8 mouse cellular contexts compared by ENCODE assay signal in the genomic region with DNA sequence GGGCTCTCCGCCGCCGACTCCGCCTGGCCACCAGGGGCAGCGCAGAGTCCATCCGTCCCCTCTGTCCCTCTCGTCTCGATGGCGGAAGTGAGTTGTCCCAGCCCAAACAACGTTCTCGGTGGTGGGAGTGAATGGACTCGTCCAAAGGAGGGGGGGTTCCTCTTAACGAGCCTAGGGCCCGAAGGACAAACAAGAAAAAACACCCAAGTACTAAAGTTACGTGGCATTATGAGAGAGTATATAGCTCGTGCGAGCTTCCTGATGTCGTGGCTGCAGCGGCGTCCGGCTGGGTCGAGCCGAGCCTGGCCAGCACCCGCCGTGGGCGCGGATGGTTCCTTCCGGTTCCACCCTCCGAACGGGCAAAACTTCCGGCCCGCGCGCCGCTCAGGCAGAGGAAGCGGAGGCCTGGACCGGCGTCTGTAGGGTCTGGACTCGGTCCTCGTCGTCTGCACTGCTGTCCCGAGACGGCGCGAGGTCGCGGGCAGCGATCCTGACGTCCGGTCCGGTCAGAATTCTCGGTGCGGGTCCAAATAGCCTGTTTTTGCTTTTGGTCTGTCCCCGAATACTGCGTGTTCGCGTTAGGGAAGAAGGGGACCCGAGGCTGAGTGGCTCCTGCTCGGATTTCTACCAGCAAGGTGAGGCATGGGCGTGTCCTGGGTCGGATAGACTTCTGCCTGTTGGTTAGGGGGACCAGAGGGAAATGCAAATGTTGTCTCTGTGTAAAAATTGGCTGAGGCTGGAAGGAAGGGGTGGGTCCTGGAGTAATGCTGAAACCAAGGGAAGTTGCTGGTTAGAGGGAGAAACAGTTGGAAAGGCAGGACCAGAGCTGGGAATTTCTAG. TPM values are rescaled to one million over a fixed set of nuclear protein-coding genes. Genes with fewer than 3 reads are reported as not detected.
DNase-seq lines count a peak whose midpoint lies in the region; ATAC-seq and TF ChIP-seq lines count a peak whose summit lies in the region.

A gene (plus strand): TSS at position 362 of the 840 bp plus-strand sequence.

- peak; percentile 92 for TF ChIP-seq EP300 in heart, postnatal 0 days (IDR thresholded peaks at IDR 0.05; ENCODE audit: low read depth)

- peak; percentile 94 for ATAC-seq in forebrain, embryonic 12.5 days (ENCODE audit: low FRiP score)
- peak; percentile 93 for ATAC-seq in heart, postnatal 0 days (ENCODE audit: insufficient read depth, low read depth)
- peak; percentile 93 for ATAC-seq in liver, embryonic 16.5 days (ENCODE audit: low read depth)
- peak; percentile 92 for ATAC-seq in neural tube, embryonic 13.5 days (ENCODE audit: low read depth)

- H3K4me2 ChIP-seq in forebrain, embryonic 12.5 days = peak within 1 kb of the TSS; percentile 79
- peak within 1 kb of the TSS; percentile 90 for H3K4me2 ChIP-seq in heart, postnatal 0 days (ENCODE audit: low read depth, low read length)
- H3K4me2 ChIP-seq in liver, embryonic 16.5 days (ENCODE audit: low read depth, low read length) = peak within 1 kb of the TSS; percentile 78
- peak within 1 kb of the TSS; percentile 96 for H3K4me2 ChIP-seq in neural tube, embryonic 13.5 days

- H3K27ac ChIP-seq in forebrain, embryonic 12.5 days = peak within 1 kb of the TSS; percentile 59
- H3K27ac ChIP-seq in heart, postnatal 0 days (ENCODE audit: low read depth) = peak within 1 kb of the TSS; percentile 85
- peak within 1 kb of the TSS; percentile 81 for H3K27ac ChIP-seq in liver, embryonic 16.5 days (ENCODE audit: low read length)
- peak within 1 kb of the TSS; percentile 74 for H3K27ac ChIP-seq in neural tube, embryonic 13.5 days (replicated peaks)
- H3K27ac ChIP-seq in testis, adult 2 months (ENCODE audit: control insufficient read depth, insufficient read depth, low read depth, low read length) = peak within 1 kb of the TSS; percentile 86

- TF ChIP-seq POLR2A in testis, adult 2 months (IDR thresholded peaks at IDR 0.05; ENCODE audit: control insufficient read depth, low read depth, low read length) = peak; percentile 91

- TF ChIP-seq CTCF in E14TG2a.4 (conservative IDR thresholded peaks at IDR 0.05; ENCODE audit: low read length) = peak; percentile 64
- peak; percentile 94 for TF ChIP-seq CTCF in heart, postnatal 0 days (IDR thresholded peaks at IDR 0.05; ENCODE audit: low read depth)
- peak; percentile 96 for TF ChIP-seq CTCF in testis, adult 2 months (IDR thresholded peaks at IDR 0.05; ENCODE audit: control insufficient read depth, insufficient read depth, insufficient replicate concordance, low read depth, low read length)

- H3K9me3 ChIP-seq in E14TG2a.4 (ENCODE audit: low read length) = no peaks in the 10 kb centered on the region
- no peaks in the 10 kb centered on the region for H3K9me3 ChIP-seq in forebrain, embryonic 12.5 days
- no peaks in the 10 kb centered on the region for H3K9me3 ChIP-seq in heart, postnatal 0 days (replicated peaks; ENCODE audit: control insufficient read depth, low read length)
- no peaks in the 10 kb centered on the region for H3K9me3 ChIP-seq in liver, embryonic 16.5 days (replicated peaks; ENCODE audit: control insufficient read depth, low read length)
- H3K9me3 ChIP-seq in neural tube, embryonic 13.5 days = no peaks in the 10 kb centered on the region

- no peaks in the 10 kb centered on the region for H3K27me3 ChIP-seq in E14TG2a.4 (ENCODE audit: insufficient read depth, low read length)
- no peaks in the 10 kb centered on the region for H3K27me3 ChIP-seq in forebrain, embryonic 12.5 days
- H3K27me3 ChIP-seq in heart, postnatal 0 days (ENCODE audit: control insufficient read depth, insufficient read depth, low read length) = no peaks in the 10 kb centered on the region
- H3K27me3 ChIP-seq in liver, embryonic 16.5 days (ENCODE audit: control insufficient read depth, insufficient read depth, low read depth, low read length) = no peaks in the 10 kb centered on the region
- H3K27me3 ChIP-seq in neural tube, embryonic 13.5 days = no peaks in the 10 kb centered on the region
- H3K27me3 ChIP-seq in testis, adult 2 months (ENCODE audit: control insufficient read depth, insufficient read depth, low read length) = no peaks in the 10 kb centered on the region

- H3K36me3 ChIP-seq in E14TG2a.4 (ENCODE audit: insufficient read depth, low read length) = peaks cover 36% of the 10 kb centered on the region
- peaks cover 27% of the 10 kb centered on the region for H3K36me3 ChIP-seq in forebrain, embryonic 12.5 days (replicated peaks)
- peaks cover 29% of the 10 kb centered on the region for H3K36me3 ChIP-seq in heart, postnatal 0 days (replicated peaks; ENCODE audit: control insufficient read depth, insufficient read depth, low read length)
- peaks cover 20% of the 10 kb centered on the region for H3K36me3 ChIP-seq in liver, embryonic 16.5 days (ENCODE audit: control insufficient read depth, insufficient read depth)
- peaks cover 30% of the 10 kb centered on the region for H3K36me3 ChIP-seq in neural tube, embryonic 13.5 days
- peaks cover 2% of the 10 kb centered on the region for H3K36me3 ChIP-seq in testis, adult 2 months (ENCODE audit: control insufficient read depth, insufficient read depth, low read length)

- WGBS in forebrain, embryonic 12.5 days = under 1% methylated on average over 61 of the region's 61 CpGs
- WGBS in heart, postnatal 0 days = 0% methylated on average over 57 of the region's 61 CpGs
- under 1% methylated on average over 61 of the region's 61 CpGs for WGBS in liver, embryonic 16.5 days (ENCODE audit: insufficient replicate concordance)
- WGBS in neural tube, embryonic 13.5 days = under 1% methylated on average over 61 of the region's 61 CpGs

- peak; percentile 89 for DNase-seq in c-Kit-positive CD71-positive TER-119-positive erythroid progenitor cells, embryonic 14.5 days (ENCODE audit: low spot score)
- DNase-seq in heart, postnatal 0 days (ENCODE audit: low spot score) = peak; percentile 88
- DNase-seq in kidney, postnatal 4 days = peak; percentile 93 to 96

- peaks cover 73% of the 10 kb centered on the region for H3K4me1 ChIP-seq in E14TG2a.4 (replicated peaks; ENCODE audit: low read depth, low read length)
- peaks cover 16% of the 10 kb centered on the region for H3K4me1 ChIP-seq in forebrain, embryonic 12.5 days
- peaks cover 17% of the 10 kb centered on the region for H3K4me1 ChIP-seq in heart, postnatal 0 days (ENCODE audit: control insufficient read depth, insufficient read depth)
- peaks cover 10% of the 10 kb centered on the region for H3K4me1 ChIP-seq in liver, embryonic 16.5 days (ENCODE audit: control insufficient read depth, low read depth, low read length)
- peaks cover 29% of the 10 kb centered on the region for H3K4me1 ChIP-seq in neural tube, embryonic 13.5 days (replicated peaks)
- H3K4me1 ChIP-seq in testis, adult 2 months (ENCODE audit: control insufficient read depth, insufficient read depth, low read length) = peaks cover 5% of the 10 kb centered on the region

- H3K9ac ChIP-seq in forebrain, embryonic 12.5 days = peak within 1 kb of the TSS; percentile 87
- peak within 1 kb of the TSS; percentile 96 for H3K9ac ChIP-seq in heart, postnatal 0 days (replicated peaks; ENCODE audit: low read depth, low read length)
- H3K9ac ChIP-seq in liver, embryonic 16.5 days (ENCODE audit: low read depth, low read length) = peak within 1 kb of the TSS; percentile 93
- peak within 1 kb of the TSS; percentile 86 for H3K9ac ChIP-seq in neural tube, embryonic 13.5 days

- peak within 1 kb of the TSS; percentile 94 for H3K4me3 ChIP-seq in E14TG2a.4 (replicated peaks; ENCODE audit: low read length)
- H3K4me3 ChIP-seq in forebrain, embryonic 12.5 days (replicated peaks) = peak within 1 kb of the TSS; percentile 81
- H3K4me3 ChIP-seq in heart, postnatal 0 days (ENCODE audit: low read depth, low read length) = peak within 1 kb of the TSS; percentile 95
- peak within 1 kb of the TSS; percentile 93 for H3K4me3 ChIP-seq in liver, embryonic 16.5 days (ENCODE audit: low read depth, low read length)
- H3K4me3 ChIP-seq in neural tube, embryonic 13.5 days = peak within 1 kb of the TSS; percentile 81
- peak within 1 kb of the TSS; percentile 95 for H3K4me3 ChIP-seq in testis, adult 2 months (ENCODE audit: control insufficient read depth, low read depth, low read length)

RNA-seq across cellular contexts. Expression of the gene that starts here (rescaled TPM):
- polyA plus RNA-seq in forebrain, embryonic 12.5 days (2016; fragmentation: Nextera tagmentation; extraction: Ambion mirVana) = 61.9 and 63.2 TPM in 2 replicates
- total RNA-seq in heart, postnatal 0 days (2014; rRNA removed; ENCODE audit: low replicate concordance) = 43.7 and 61.6 TPM in 2 replicates
- polyA plus RNA-seq in heart, postnatal 0 days (2015; fragmentation: Nextera tagmentation; extraction: Ambion mirVana) = 48.6 and 53.4 TPM in 2 replicates
- 25.0 and 26.1 TPM in 2 replicates for polyA plus RNA-seq in liver, embryonic 16.5 days (2015; fragmentation: Nextera tagmentation; extraction: Ambion mirVana)
- 77.9 and 84.7 TPM in 2 replicates for polyA plus RNA-seq in neural tube, embryonic 13.5 days (2015; fragmentation: Nextera tagmentation; extraction: Ambion mirVana)
- polyA plus RNA-seq in testis, adult 2 months (2012; rRNA removed) = 16.4 and 17.5 TPM in 2 replicates

Comparison
In these comparisons a context has a peak if more than half of its experiments do, and no peak if none do; other contexts are left out.
1. Peak in every context shown above with its lines: DNase-seq, ATAC-seq, H3K4me3 ChIP-seq and H3K27ac ChIP-seq.